Mouse (Mus musculus): Measurements from ENCODE around the gene Syndig1l. TPM values are rescaled to one million over a fixed set of nuclear protein-coding genes. Genes with fewer than 3 reads are reported as not detected.

The Syndig1l gene
- polyA plus RNA-seq, 1 experiment from 2014 or later = 0.22 TPM

DNA sequence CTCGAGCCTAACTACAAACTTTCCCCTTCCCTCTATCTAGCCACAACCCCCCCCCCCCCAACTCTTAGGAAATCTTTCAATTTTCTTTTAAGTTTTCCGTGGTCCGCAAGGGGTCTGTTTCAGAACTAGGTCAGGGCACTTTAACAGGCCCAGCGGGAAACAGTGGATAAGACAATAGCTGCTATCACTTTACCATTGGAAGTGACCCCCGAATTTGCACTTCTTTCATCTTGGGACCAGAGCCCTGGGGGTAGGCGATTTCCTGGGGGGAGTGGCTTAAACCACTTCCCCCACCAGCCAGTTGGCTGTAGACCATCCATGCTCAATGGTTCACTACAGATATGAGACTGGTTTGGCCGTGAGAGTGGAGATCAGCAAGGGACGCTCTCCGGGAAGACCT, 58.0 kb downstream of the Syndig1l start, which contains the start of gene Vrtn:
TSS of gene Vrtn (plus strand) at position 366 of the 400 bp plus-strand sequence.
- no peak within 1 kb of the TSS for H3K4me3 ChIP-seq (ENCODE audit: low read depth, low read length)
- ATAC-seq (ENCODE audit: low FRiP score) (no peak), DNase-seq (ENCODE audit: low spot score, missing footprints) (no peak)
- H3K4me1 ChIP-seq (ENCODE audit: control insufficient read depth, insufficient read depth, low read length) = no peaks in the 10 kb centered on the region
- no peaks in the 10 kb centered on the region for H3K36me3 ChIP-seq (ENCODE audit: control insufficient read depth, insufficient read depth, low read length)
- peaks cover 31% of the 10 kb centered on the region for H3K27me3 ChIP-seq (ENCODE audit: control insufficient read depth, insufficient read depth, low read length)
- no peaks in the 10 kb centered on the region for H3K9me3 ChIP-seq (ENCODE audit: control insufficient read depth, low read length)
- H3K9ac ChIP-seq (ENCODE audit: low read length) = no peak within 1 kb of the TSS
- 5% methylated on average over 9 of the region's 9 CpGs for WGBS
- no peak within 1 kb of the TSS for H3K4me2 ChIP-seq
- H3K27ac ChIP-seq (ENCODE audit: low read depth, low read length) = no peak within 1 kb of the TSS

DNA sequence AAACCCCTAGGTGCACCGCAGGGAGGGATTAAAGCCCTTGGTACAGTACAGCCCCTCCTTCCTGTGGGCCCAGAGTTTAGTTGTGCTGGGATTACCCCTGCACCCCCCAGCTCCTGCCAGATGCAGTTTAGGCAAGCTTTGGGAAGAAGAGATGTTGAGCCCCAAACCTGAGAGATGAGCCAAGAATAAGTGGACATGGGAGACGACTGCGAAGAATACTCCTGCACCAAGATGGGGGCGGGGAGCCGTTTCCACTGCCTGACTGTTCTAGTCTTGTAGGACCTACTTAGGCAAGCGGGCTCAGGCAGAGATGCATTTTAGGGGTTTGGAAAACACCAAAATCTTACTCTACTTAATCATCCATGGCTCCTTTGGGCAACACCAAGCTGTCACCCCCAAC, 58.4 kb downstream of the Syndig1l start:
- H3K27me3 ChIP-seq (ENCODE audit: control insufficient read depth, insufficient read depth, low read length) = peaks cover 31% of the 10 kb centered on the region
- peak; percentile 83 for DNase-seq (ENCODE audit: low spot score, missing footprints)

DNA sequence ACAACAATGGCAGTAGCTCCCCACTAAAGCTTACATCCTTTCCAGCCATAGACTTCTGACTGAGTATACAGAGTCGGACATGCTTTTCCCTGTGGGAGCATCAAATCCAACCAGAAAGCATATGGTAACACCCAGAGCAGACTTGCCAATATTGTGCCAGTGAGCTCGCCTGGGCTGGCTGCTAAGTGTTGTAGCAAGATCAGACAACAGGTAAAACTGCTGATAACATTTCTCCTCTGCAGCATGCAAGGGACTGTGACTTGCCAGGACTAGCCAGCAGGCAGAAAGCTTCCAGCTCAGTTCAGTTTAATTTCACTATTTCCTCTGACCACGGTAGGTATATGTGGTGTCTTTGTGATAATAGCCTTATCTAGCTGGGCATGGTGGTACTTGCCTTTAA, 66.8 kb downstream of the Syndig1l start:
- H3K9ac ChIP-seq (ENCODE audit: low read length) = no peak overlapping the region
- ATAC-seq (ENCODE audit: low FRiP score) = no peak
- H3K27ac ChIP-seq (ENCODE audit: low read depth, low read length) = no peak overlapping the region

More for the DNA sequence above, 58.4 kb downstream of the Syndig1l start:
- Histone ChIP-seq H3K4me1 (ENCODE audit: control insufficient read depth, insufficient read depth, low read length) (no peaks in the 10 kb centered on the region), H3K9me3 (ENCODE audit: control insufficient read depth, low read length) (no peaks in the 10 kb centered on the region), H3K4me2 (no peak overlapping the region), H3K4me3 (ENCODE audit: low read depth, low read length) (no peak overlapping the region), H3K36me3 (ENCODE audit: control insufficient read depth, insufficient read depth, low read length) (no peaks in the 10 kb centered on the region), H3K9ac (ENCODE audit: low read length) (no peak overlapping the region), H3K27ac (ENCODE audit: low read depth, low read length) (no peak overlapping the region)
- 13% methylated on average over 6 of the region's 6 CpGs for WGBS
- ATAC-seq (ENCODE audit: low FRiP score) = no peak

More for the DNA sequence above, 66.8 kb downstream of the Syndig1l start:
- Histone ChIP-seq H3K4me3 (ENCODE audit: low read depth, low read length) (no peak overlapping the region), H3K36me3 (ENCODE audit: control insufficient read depth, insufficient read depth, low read length) (no peaks in the 10 kb centered on the region), H3K4me1 (ENCODE audit: control insufficient read depth, insufficient read depth, low read length) (no peaks in the 10 kb centered on the region), H3K4me2 (no peak overlapping the region), H3K27me3 (ENCODE audit: control insufficient read depth, insufficient read depth, low read length) (no peaks in the 10 kb centered on the region), H3K9me3 (ENCODE audit: control insufficient read depth, low read length) (no peaks in the 10 kb centered on the region)
- 76% methylated on average over 3 of the region's 3 CpGs for WGBS
- DNase-seq (ENCODE audit: low spot score, missing footprints) = no peak

Other genes starting within 250 kb of the Syndig1l start
- gene Aldh6a1, start 247.8 kb downstream of the Syndig1l start, polyA plus RNA-seq (2014; fragmentation: Nextera tagmentation; extraction: Ambion mirVana) = 25.5 and 26.9 TPM in 2 replicates
- gene Lin52, start 247.4 kb downstream of the Syndig1l start, polyA plus RNA-seq (2014; fragmentation: Nextera tagmentation; extraction: Ambion mirVana) = 42.2 and 45.7 TPM in 2 replicates
- 0.66 and 0.99 TPM in 2 replicates for gene Vsx2, start 129.1 kb downstream of the Syndig1l start, polyA plus RNA-seq (2014; fragmentation: Nextera tagmentation; extraction: Ambion mirVana)
- 6.4 and 7.6 TPM in 2 replicates for gene Abcd4, start 81.4 kb downstream of the Syndig1l start, polyA plus RNA-seq (2014; fragmentation: Nextera tagmentation; extraction: Ambion mirVana)
- 0.05 TPM in 1 of 2 replicates, not detected in the other for gene Vrtn, start 57.8 kb downstream of the Syndig1l start, polyA plus RNA-seq (2014; fragmentation: Nextera tagmentation; extraction: Ambion mirVana)
- gene Npc2, start 74.3 kb upstream of the Syndig1l start, polyA plus RNA-seq (2014; fragmentation: Nextera tagmentation; extraction: Ambion mirVana) = 97.2 and 102 TPM in 2 replicates
- 162 and 171 TPM in 2 replicates for gene Isca2, start 74.4 kb upstream of the Syndig1l start, polyA plus RNA-seq (2014; fragmentation: Nextera tagmentation; extraction: Ambion mirVana)
- gene Ltbp2, start 177.7 kb upstream of the Syndig1l start, polyA plus RNA-seq (2014; fragmentation: Nextera tagmentation; extraction: Ambion mirVana) = 0.05 TPM in 1 of 2 replicates, not detected in the other

All from midbrain, embryonic 11.5 days (tissue).